Mouse (Mus musculus) C2C12 (cell line): ENCODE data around the gene Vwa5b2.

Experiments
- CTCF ChIP-seq: IDR thresholded peaks from one replicate; pipeline ENCODE4 v1.5.1; 2011; ENCODE audit not compliant: control insufficient read depth, insufficient read depth, insufficient read length
- MYOG ChIP-seq: IDR thresholded peaks from one replicate; pipeline ENCODE4 v1.6.1; 2011; ENCODE audit not compliant: control insufficient read depth, insufficient read length; ENCODE audit errors: extremely low read depth
- USF1 ChIP-seq: IDR thresholded peaks from one replicate; pipeline ENCODE4 v1.6.1; 2011; ENCODE audit warnings: low read depth, mild to moderate bottlenecking, control low read depth, moderate library complexity

DNA sequence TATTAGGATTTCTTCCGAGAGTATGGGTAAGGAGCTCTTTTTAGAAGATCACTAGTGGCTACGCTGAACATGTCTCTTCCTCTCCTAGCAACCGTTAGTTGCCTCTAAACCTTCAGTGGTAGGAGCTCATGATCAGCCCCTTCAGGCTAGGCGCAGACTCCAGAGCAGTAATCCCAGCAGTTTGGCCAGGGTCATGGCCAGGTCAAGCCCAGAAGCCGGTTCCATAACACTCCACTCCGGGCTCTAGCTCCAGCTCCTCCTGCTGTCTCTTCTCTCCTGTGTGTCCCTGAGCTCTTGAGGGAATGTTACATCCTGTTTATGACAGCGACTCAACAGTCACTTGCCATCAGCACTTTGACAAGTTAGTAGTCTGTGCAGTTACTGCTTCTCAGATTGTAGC lies 31.9 kb upstream of the Vwa5b2 start:
- TF ChIP-seq CTCF, result no peak
- no peak for TF ChIP-seq USF1
- no peak for TF ChIP-seq MYOG
